Comparison of ENCODE assay signal across 9 mouse cellular contexts in the genomic region with DNA sequence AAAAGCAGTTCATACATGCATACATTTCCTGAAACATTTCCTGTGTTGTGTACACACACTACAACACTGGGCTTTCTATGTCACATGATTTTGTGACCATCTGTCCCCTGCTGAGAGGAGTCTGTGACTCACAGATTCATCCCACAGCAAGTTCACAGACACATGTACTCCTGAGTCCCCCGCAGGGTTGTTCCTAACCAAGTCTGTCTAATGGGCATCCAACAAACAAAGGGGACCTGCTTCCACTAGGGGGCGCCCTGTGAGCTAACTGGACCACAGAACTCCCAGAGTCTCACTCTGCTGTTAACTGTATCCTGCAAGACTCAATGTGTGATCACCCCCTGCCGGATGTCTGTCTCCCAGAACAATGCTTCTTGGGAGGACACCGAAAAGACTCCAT.
DNase-seq lines count a peak whose midpoint lies in the region; ATAC-seq and TF ChIP-seq lines count a peak whose summit lies in the region.
"Had no signal": no experiment of that assay in that cellular context is flagged by ENCODE, and none has a peak within 500 bp of the region (broad histone marks: within the 10 kb centered on the region; RNA-seq: fewer than 3 reads in every experiment).

No protein-coding gene starts in this region.

- H3K27ac ChIP-seq in liver, embryonic 14.5 days: no peak overlapping the region
- H3K27ac ChIP-seq in liver, embryonic 12.5 days: no peak overlapping the region

- TF ChIP-seq CTCF in liver, embryonic 14.5 days (IDR thresholded peaks at IDR 0.05; ENCODE audit: low read depth): peak; percentile 24; the same call in 1 of the 2 replicates

- no peak overlapping the region for H3K4me3 ChIP-seq in liver, embryonic 14.5 days (ENCODE audit: insufficient read depth in 1 of 2, low read depth in 2 of 2, low read length in 2 of 2)
- no peak overlapping the region for H3K4me3 ChIP-seq in liver, embryonic 12.5 days

- WGBS in liver, embryonic 14.5 days (ENCODE audit: insufficient replicate concordance): 58% methylated on average over 4 of the region's 4 CpGs
- 73% methylated on average over 4 of the region's 4 CpGs for WGBS in liver, embryonic 12.5 days (ENCODE audit: insufficient replicate concordance)

- intact Hi-C loops in left cerebral cortex, postnatal 36 days (cut with DNase I): loop anchor here (10.0 kb wide), 1 partner anchor 494 kb away; no protein-coding TSS in a partner anchor

- H3K27me3 ChIP-seq in liver, embryonic 14.5 days (ENCODE audit: control insufficient read depth, insufficient read depth, low read length): no peaks in the 10 kb centered on the region
- H3K27me3 ChIP-seq in liver, embryonic 12.5 days (replicated peaks): no peaks in the 10 kb centered on the region

- no peaks in the 10 kb centered on the region; the same call in 1 of the 2 replicates for H3K9me3 ChIP-seq in liver, embryonic 14.5 days (ENCODE audit: control insufficient read depth, low read length)
- peaks cover 11% of the 10 kb centered on the region for H3K9me3 ChIP-seq in liver, embryonic 12.5 days (replicated peaks)

- no peak for ATAC-seq in liver, embryonic 14.5 days (ENCODE audit: insufficient read depth)
- no peak for ATAC-seq in liver, embryonic 12.5 days

- peak; percentile 12 to 27 for DNase-seq in adrenal gland, adult 18-20 months (ENCODE audit: low spot score in 2 of 2)
- no peak for DNase-seq in adrenal gland, postnatal 4 days (ENCODE audit: low spot score in 2 of 2)
- no peak for DNase-seq in liver, embryonic 14.5 days (ENCODE audit: low read depth in 3 of 3, low spot score in 3 of 3)
- peak; percentile 59 for DNase-seq in cerebellum, adult 8-10 months
- peak; percentile 35 to 52 for DNase-seq in left cerebral cortex, postnatal 36 days (ENCODE audit: low spot score in 2 of 2)
- no peak for DNase-seq in natural killer cell, adult 2 months (ENCODE audit: low spot score in 2 of 2)
- DNase-seq in spleen, postnatal 4 days (ENCODE audit: low spot score in 2 of 2): no peak
- DNase-seq: lung, postnatal 10 days had no signal

- H3K9ac ChIP-seq in liver, embryonic 14.5 days (replicated peaks): no peak overlapping the region
- no peak overlapping the region for H3K9ac ChIP-seq in liver, embryonic 12.5 days

- no peak overlapping the region for H3K4me2 ChIP-seq in liver, embryonic 14.5 days (ENCODE audit: low read depth)
- H3K4me2 ChIP-seq in liver, embryonic 12.5 days: no peak overlapping the region

- no peaks in the 10 kb centered on the region for H3K4me1 ChIP-seq in liver, embryonic 14.5 days (replicated peaks; ENCODE audit: control insufficient read depth in 2 of 2, insufficient read depth in 2 of 2, low read length in 1 of 2)
- no peaks in the 10 kb centered on the region for H3K4me1 ChIP-seq in liver, embryonic 12.5 days

- no peaks in the 10 kb centered on the region for H3K36me3 ChIP-seq in liver, embryonic 14.5 days (replicated peaks; ENCODE audit: control insufficient read depth, insufficient read depth, low read depth)
- H3K36me3 ChIP-seq in liver, embryonic 12.5 days: no peaks in the 10 kb centered on the region

- TF ChIP-seq EP300 in liver, embryonic 14.5 days (IDR thresholded peaks at IDR 0.05; ENCODE audit: low read depth): no peak

Comparison
In these comparisons a context has a peak if more than half of its experiments do, and no peak if none do; other contexts are left out.
1. DNase-seq: peak in adrenal gland, adult 18-20 months (2 of 2), cerebellum, adult 8-10 months (single experiment) and left cerebral cortex, postnatal 36 days (2 of 2); none in adrenal gland, postnatal 4 days (0 of 2), liver, embryonic 14.5 days (0 of 3), natural killer cell, adult 2 months (0 of 2) and spleen, postnatal 4 days (0 of 2).